Mouse (Mus musculus) right cerebral cortex, postnatal 4 days (tissue): ENCODE measurements around the gene H2afj.

Source experiments
- DNase-seq: peaks from one replicate; pipeline ENCODE4 v3.0.0-alpha.2; 2022

The H2afj gene

DNA sequence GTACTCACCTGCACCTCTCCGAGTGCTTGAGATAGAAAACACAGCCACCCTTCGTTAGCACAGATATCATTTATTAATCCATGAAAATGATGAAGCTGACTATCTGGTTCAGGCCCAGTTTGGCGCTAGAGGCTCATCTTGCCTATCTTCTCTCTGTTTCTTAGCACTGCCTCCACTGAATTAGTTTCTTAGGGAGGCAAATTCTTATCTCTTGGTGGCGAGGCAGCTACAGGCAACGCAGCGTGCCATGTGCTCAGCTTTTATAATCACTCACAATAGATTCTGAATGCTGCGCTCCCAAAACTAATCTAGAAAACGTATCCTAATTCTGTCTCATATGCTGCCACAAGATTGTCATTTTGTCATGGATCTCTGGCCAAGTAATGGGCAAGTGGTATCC is 40.4 kb downstream of the H2afj start:
- no peak for DNase-seq

DNA sequence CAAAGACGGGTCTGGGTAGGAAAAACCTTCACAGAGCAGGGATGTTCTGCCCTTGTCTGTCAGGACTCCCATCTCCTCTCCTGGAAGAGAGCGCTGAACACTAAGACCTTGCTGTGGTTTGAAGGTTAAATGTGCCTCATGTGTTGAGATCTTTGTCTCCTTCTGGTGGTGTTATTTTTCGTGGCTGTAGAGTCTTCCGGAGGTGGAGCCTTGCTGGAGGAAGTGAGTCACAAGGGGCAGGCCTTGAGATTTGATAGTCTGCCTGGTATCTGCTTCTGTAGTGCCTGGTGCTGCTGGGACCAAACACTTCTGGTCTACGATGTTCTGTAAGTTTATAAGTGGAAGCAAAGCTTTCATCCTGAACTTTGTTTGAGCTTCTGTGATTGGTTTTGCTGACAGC is 40.9 kb downstream of the H2afj start:
- no peak for DNase-seq

DNA sequence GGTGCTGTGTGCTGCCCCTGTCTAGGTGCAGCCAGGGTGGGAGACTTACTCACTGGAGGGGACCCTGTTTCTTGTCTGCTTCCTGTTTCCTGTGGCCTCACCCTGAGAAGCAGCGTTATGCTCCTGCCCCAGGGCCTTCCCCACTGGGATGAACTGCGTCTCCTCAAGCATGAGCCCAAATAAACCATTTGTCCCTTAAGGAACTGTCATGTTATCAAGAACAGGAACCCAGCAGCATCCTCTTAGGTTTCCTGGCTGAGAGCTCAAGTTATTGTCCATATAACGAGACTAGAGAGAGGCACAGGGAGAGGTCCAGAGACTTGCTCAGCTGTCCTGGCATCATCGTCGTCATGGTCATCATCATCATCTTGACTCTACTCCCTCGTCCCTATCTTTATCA is 42.2 kb downstream of the H2afj start:
- DNase-seq, result no peak

DNA sequence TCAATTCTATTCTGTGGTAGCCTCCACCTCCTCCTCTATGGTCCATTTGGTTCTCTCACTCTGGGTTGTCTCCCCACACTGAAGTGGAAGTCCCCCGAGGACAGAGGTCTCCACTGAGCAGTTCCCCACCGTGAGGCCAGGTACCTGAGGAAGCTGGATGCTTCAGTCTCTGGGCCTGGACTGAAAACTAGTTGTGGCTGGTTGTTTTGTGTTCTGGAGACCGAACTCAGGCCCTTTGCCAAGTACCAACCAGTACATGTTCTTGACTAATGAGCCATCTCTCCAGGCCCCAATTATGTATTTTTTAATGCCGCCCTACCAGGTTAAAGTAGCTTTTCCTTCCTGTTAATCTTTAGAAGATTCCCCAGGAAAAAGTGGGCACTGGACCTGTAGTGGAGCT is 44.3 kb downstream of the H2afj start:
- DNase-seq, result no peak

DNA sequence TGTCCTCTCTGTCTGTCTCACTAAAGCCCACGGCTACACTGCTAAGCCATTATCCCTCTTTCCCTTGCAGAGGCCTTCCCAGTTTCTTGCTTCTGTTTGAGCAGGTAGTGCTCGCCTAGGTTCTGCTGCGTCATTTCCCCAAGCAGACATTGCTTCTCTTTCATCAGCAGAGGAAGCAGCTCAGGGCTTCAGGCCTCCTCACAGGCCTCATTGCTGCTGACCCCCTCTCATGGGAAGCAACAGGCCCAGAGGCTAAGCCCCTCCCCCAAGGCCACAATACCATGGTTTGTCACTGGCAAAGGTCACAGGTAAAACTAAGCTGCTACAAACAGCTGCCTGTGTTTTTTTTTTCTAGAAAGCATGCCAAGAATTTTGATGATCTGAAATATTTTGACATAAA is 44.7 kb downstream of the H2afj start:
- no peak for DNase-seq

DNA sequence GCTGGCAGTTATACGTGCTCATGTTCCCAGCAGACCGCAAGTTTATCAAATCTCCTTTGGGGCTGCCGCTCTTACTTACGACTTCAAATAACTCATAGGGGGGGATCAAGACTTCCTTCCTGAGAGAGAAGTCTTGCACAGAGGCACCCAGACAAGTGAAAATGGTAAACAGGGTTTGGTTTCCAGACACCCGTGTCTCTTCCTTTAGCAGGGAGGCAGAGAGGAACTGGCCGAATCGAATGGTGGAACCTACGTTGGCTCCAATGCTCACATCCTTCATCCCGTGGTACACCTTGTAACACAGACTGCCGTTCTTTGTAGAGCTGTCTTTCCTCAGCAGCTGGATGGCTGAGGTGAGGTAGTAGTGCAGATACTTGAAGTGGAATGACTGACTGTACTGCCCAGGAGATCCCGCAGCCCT is 46.3 kb downstream of the H2afj start:
- DNase-seq, result no peak

DNA sequence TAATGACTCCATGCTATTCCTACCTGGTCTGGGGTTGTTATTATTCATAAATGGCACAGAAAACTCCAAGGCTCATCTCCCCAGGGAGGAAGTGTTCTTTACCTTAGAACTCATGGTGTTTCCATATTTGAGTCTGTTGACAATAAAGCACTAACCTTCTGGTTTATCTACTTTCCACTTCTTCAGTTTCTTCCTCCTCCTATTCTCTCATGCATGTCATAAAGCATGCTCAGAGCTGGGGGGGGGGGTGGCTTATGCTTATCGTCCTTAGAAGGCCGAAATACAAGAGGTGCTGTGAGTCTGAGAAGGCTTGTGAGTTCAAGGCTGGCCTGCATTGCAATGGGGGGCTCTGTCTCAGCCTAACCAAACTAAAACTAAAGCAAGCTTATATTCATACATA is 47.1 kb downstream of the H2afj start:
- DNase-seq, result no peak

DNA sequence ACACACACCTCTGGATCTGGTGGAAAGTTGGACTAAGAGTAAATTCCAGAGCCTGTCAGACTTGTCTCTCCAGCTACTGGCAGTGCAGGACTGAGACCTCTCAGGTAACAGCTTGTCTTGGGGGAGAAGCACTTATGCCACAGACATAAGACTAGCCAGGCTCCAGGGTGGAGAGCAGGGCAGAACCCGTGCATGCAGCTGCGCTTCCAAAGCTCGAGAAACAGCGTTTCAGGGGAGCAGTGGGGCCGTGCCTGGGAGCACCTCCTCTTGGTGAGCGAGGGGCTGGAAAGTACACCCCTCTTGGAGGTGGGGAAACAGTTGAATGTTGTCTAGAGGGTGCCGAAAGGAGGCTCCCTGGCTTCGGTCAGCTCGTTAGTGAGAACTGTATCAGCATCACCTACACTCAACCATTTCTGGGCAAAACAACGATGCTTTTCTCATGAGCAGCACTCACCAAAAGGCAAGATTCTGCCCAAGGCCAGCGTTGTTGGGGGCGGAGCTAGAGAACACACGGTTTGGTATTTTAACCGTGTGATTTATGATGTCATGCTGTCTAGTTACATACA is 48.1 kb downstream of the H2afj start:
- DNase-seq, result no peak

DNA sequence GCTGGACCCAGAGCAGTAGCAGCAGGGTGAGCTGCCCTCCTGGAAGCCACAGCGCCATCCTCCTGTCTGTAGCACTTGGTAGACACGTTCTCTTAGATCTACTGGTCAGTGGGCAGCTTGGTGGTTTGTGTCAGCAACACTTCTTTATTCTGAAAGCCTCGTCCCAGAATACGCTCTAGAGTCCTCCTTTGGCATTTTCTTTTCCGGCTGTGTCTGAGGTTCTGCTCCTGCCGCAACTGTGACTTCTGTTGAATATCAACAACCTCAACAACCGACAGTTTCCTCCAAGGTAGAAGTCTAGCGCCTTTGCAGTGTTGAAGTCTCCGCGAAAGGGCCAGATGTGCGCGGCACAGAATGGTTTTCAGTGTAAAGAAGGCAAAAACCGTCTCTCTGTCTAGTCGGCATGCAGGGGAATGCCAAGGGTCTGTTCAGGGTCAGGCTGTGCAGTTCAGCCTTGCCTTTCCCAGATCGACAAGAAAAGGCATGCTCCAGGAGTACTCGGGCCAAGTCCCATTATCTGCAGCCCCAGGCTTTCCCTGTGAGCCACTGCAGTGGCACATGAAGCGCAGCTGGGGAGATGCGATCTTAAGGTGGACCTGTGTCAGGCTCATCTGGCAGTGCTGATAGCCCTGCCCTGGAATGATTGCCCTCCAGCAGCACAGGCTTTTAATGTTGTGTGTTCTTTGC is 49.3 kb downstream of the H2afj start, which contains the start of gene Art4:
Gene Art4, minus strand, starts transcription at position 548 of the 687 bp plus-strand sequence.
- DNase-seq, result no peak

DNA sequence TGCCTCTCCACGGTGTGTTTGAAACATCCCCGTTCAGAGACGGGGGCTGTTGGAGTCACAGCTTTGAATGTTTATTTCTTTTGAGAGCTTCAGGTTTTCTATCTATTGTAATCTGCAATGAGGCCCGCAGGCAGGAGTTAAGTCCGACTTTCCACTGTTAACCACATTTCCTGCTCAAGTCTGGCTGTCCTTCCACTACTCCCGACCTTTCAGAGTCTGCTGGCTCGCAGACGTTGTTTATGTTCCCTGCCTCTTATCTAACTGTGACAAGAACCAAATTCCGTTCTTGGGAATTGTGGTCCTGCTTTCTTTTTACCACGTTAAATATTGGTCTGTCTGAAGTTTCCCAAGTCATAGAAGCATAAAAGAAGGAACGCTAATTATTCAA is 49.8 kb downstream of the H2afj start:
- DNase-seq, result no peak

DNA sequence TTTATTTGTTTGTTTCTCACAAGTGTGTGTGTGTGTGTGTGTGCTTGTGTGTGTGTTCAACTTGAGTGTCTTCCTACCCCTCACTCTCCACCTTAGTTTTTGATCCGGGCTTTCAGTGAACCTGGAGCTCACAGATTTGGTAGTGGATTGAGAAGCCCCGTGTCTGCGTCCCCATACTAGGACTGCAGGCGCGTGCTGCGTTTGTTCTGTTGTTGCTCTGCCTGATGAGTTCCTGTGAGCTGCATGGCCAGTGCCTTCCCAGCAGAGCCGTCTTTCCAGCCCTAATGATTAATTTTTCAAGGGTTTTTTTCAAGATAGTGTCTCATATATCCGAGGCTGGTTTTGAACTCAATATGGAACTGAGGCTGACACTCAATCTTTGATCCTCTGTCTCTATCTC is 50.4 kb downstream of the H2afj start:
- no peak for DNase-seq
